Mouse (Mus musculus): ENCODE results near the gene Cd1d1. TPM values are rescaled to one million over a fixed set of nuclear protein-coding genes. Genes with fewer than 3 reads are reported as not detected.

Cd1d1 gene
- polyA plus RNA-seq (2012; fragmentation: generic; extraction: Trizol) = 1 to 10 TPM in 1 of 2 experiments, under 1 TPM in 1; 0.16 to 8.3 TPM

DNA sequence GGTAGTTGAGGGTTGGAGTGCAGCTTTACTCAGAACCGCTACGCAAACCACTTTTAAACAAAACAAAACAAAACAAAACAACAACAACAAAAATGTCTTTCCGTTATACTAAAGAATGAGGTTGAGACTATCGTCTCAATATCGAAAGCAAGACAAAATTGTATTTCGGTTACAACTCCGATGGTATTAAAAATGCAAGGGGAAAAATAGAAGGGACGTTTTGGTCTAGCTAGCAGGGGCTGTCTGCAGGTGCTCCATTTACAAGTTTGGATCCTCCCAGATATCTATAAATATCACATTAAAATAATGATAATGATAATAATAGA, at the start of gene Cd1d1:
Cd1d1 (minus strand) TSS at position 27 of the 326 bp plus-strand sequence.

Other genes starting within 250 kb of the Cd1d1 start
- gene Dclk2, start 78.6 kb downstream of the Cd1d1 start, polyA plus RNA-seq (2012; fragmentation: generic; extraction: Trizol) = 10 to 100 TPM in 1 of 2 experiments, 1 to 10 TPM in 1; 1.6 to 19.1 TPM
- 10 to 100 TPM in 1 of 2 experiments, 1 to 10 TPM in 1; 5.8 to 35.9 TPM for gene Kirrel, start 175.3 kb upstream of the Cd1d1 start, polyA plus RNA-seq (2012; fragmentation: generic; extraction: Trizol)

All from C3H10T1/2 (cell line).